In genomic region chr8:72421362-72422335, GRCm38 (mm10) we compare ENCODE assay signal across 8 mouse cellular contexts. TPM values are rescaled to one million over a fixed set of nuclear protein-coding genes. Genes with fewer than 3 reads are reported as not detected.
A peak's percentile ranks its signal among the peaks of the same experiment; 100 is the strongest.
DNase-seq lines count a peak whose midpoint lies in the region; ATAC-seq and TF ChIP-seq lines count a peak whose summit lies in the region.

Gene Eps15l1 (minus strand): TSS chr8:72421460.

- H3K27me3 ChIP-seq in ES-Bruce4 (ENCODE audit: control insufficient read depth, insufficient read depth, low read length, poor library complexity, severe bottlenecking): no peaks in the 10 kb centered on the region
- no peaks in the 10 kb centered on the region for H3K27me3 ChIP-seq in forebrain, embryonic 13.5 days
- H3K27me3 ChIP-seq in liver, postnatal 0 days (ENCODE audit: insufficient read depth, low read length): no peaks in the 10 kb centered on the region
- H3K27me3 ChIP-seq in neural tube, embryonic 14.5 days (ENCODE audit: control insufficient read depth, insufficient read depth, low read length): no peaks in the 10 kb centered on the region

- H3K27ac ChIP-seq in ES-Bruce4 (ENCODE audit: insufficient read depth, low read length): peak within 1 kb of the TSS; percentile 19
- H3K27ac ChIP-seq in forebrain, embryonic 13.5 days: peak within 1 kb of the TSS; percentile 89
- H3K27ac ChIP-seq in liver, postnatal 0 days (ENCODE audit: low read depth): peak within 1 kb of the TSS; percentile 89
- peak within 1 kb of the TSS; percentile 75 for H3K27ac ChIP-seq in neural tube, embryonic 14.5 days (ENCODE audit: low read depth, low read length)

- WGBS in forebrain, embryonic 13.5 days: 1% methylated on average over 48 of the region's 48 CpGs
- under 1% methylated on average over 48 of the region's 48 CpGs for WGBS in large intestine, adult 2 months
- 4% methylated on average over 48 of the region's 48 CpGs for WGBS in liver, postnatal 0 days (ENCODE audit: insufficient replicate concordance)
- WGBS in neural tube, embryonic 14.5 days: under 1% methylated on average over 48 of the region's 48 CpGs

- ATAC-seq in cerebellum, adult (ENCODE audit: insufficient number of reproducible peaks, low FRiP score, low TSS enrichment): peak; percentile 92
- ATAC-seq in forebrain, embryonic 13.5 days: peak; percentile 98
- peak; percentile 96 for ATAC-seq in liver, postnatal 0 days
- ATAC-seq in neural tube, embryonic 14.5 days (ENCODE audit: low read depth): peak; percentile 98

- DNase-seq in heart, postnatal 10 days: peak; percentile 99 to 100
- peak; percentile 97 for DNase-seq in large intestine, adult 2 months (ENCODE audit: low read depth, low spot score)
- DNase-seq in liver, postnatal 0 days: peak; percentile 100
- DNase-seq in testis, postnatal 10 days (ENCODE audit: low spot score): peak; percentile 100

- H3K4me3 ChIP-seq in ES-Bruce4 (ENCODE audit: low read depth, low read length): peak within 1 kb of the TSS; percentile 84
- H3K4me3 ChIP-seq in forebrain, embryonic 13.5 days: peak within 1 kb of the TSS; percentile 77
- peak within 1 kb of the TSS; percentile 68 for H3K4me3 ChIP-seq in liver, postnatal 0 days (ENCODE audit: low read depth, low read length)
- H3K4me3 ChIP-seq in neural tube, embryonic 14.5 days (ENCODE audit: low read depth, low read length): peak within 1 kb of the TSS; percentile 72

- no peaks in the 10 kb centered on the region for H3K9me3 ChIP-seq in ES-Bruce4 (replicated peaks; ENCODE audit: control insufficient read depth, insufficient read depth, low read length, poor library complexity, severe bottlenecking)
- no peaks in the 10 kb centered on the region for H3K9me3 ChIP-seq in forebrain, embryonic 13.5 days (replicated peaks)
- no peaks in the 10 kb centered on the region for H3K9me3 ChIP-seq in liver, postnatal 0 days (ENCODE audit: low read length)
- H3K9me3 ChIP-seq in neural tube, embryonic 14.5 days (ENCODE audit: control insufficient read depth, low read length): no peaks in the 10 kb centered on the region

- TF ChIP-seq EP300 in ES-Bruce4 (IDR thresholded peaks at IDR 0.05; ENCODE audit: insufficient read depth, low read depth, low read length): peak; percentile 59; the same call in 1 of the 2 replicates
- no peak for TF ChIP-seq EP300 in liver, postnatal 0 days (IDR thresholded peaks at IDR 0.05; ENCODE audit: low read depth)

- H3K4me2 ChIP-seq in forebrain, embryonic 13.5 days: peak within 1 kb of the TSS; percentile 86
- H3K4me2 ChIP-seq in liver, postnatal 0 days (ENCODE audit: low read depth, low read length): peak within 1 kb of the TSS; percentile 74
- H3K4me2 ChIP-seq in neural tube, embryonic 14.5 days (ENCODE audit: low read depth, low read length): peak within 1 kb of the TSS; percentile 58

- H3K9ac ChIP-seq in ES-Bruce4 (ENCODE audit: low read depth, poor library complexity, severe bottlenecking): peak within 1 kb of the TSS; percentile 88
- H3K9ac ChIP-seq in forebrain, embryonic 13.5 days: peak within 1 kb of the TSS; percentile 91
- peak within 1 kb of the TSS; percentile 86 for H3K9ac ChIP-seq in liver, postnatal 0 days (replicated peaks)
- H3K9ac ChIP-seq in neural tube, embryonic 14.5 days (replicated peaks; ENCODE audit: low read depth, low read length): peak within 1 kb of the TSS; percentile 82

- TF ChIP-seq POLR2A in ES-Bruce4 (IDR thresholded peaks at IDR 0.05; ENCODE audit: insufficient read depth, low read length): peak; percentile 74

- H3K4me1 ChIP-seq in ES-Bruce4 (ENCODE audit: control insufficient read depth, insufficient read depth, low read length): peaks cover 4% of the 10 kb centered on the region
- peaks cover 43% of the 10 kb centered on the region for H3K4me1 ChIP-seq in forebrain, embryonic 13.5 days
- peaks cover 42% of the 10 kb centered on the region for H3K4me1 ChIP-seq in liver, postnatal 0 days (ENCODE audit: insufficient read depth)
- peaks cover 24% of the 10 kb centered on the region for H3K4me1 ChIP-seq in neural tube, embryonic 14.5 days (ENCODE audit: control insufficient read depth, insufficient read depth, low read length)

- H3K36me3 ChIP-seq in ES-Bruce4 (ENCODE audit: control insufficient read depth, insufficient read depth, low read length, poor library complexity, severe bottlenecking): no peaks in the 10 kb centered on the region
- H3K36me3 ChIP-seq in forebrain, embryonic 13.5 days (ENCODE audit: poor library complexity, severe bottlenecking): peaks cover 16% of the 10 kb centered on the region; the same call in 1 of the 2 replicates
- H3K36me3 ChIP-seq in liver, postnatal 0 days (replicated peaks; ENCODE audit: insufficient read depth, low read length): no peaks in the 10 kb centered on the region
- H3K36me3 ChIP-seq in neural tube, embryonic 14.5 days (ENCODE audit: control insufficient read depth, insufficient read depth, low read length): no peaks in the 10 kb centered on the region

- intact Hi-C loops in heart, postnatal 10 days (cut with DNase I): loop anchor here (2.0 to 5.0 kb wide), 2 partner anchors 19 to 126 kb away; partner anchors contain the start of gene Med26

- TF ChIP-seq CTCF in ES-Bruce4 (IDR thresholded peaks at IDR 0.05; ENCODE audit: low read depth, low read length): no peak
- no peak for TF ChIP-seq CTCF in liver, postnatal 0 days (IDR thresholded peaks at IDR 0.05; ENCODE audit: low read depth)

RNA-seq across cellular contexts. Expression of gene Eps15l1, which starts in this region (rescaled TPM):
- 89.5 and 90.9 TPM in 2 replicates for polyA plus RNA-seq in ES-Bruce4 (2011; ENCODE audit: insufficient read depth, insufficient read length, low read depth, missing spikeins)
- 61.4 and 69.0 TPM in 2 replicates for polyA plus RNA-seq in forebrain, embryonic 13.5 days (2015; fragmentation: Nextera tagmentation; extraction: Ambion mirVana)
- total RNA-seq in heart, postnatal 10 days (2021): 10 to 100 TPM; 49.9 to 52.4 TPM
- polyA plus RNA-seq in large intestine, adult 2 months (2012; rRNA removed): 25.5 and 34.9 TPM in 2 replicates
- polyA plus RNA-seq in liver, postnatal 0 days (2015; fragmentation: Nextera tagmentation; extraction: Ambion mirVana): 9.3 and 10.1 TPM in 2 replicates
- polyA plus RNA-seq in neural tube, embryonic 14.5 days (2014; fragmentation: Nextera tagmentation; extraction: Ambion mirVana): 63.3 and 66.1 TPM in 2 replicates

Comparison
In these comparisons a context has a peak if more than half of its experiments do, and no peak if none do; other contexts are left out.
1. Peak in every context shown above with its lines: DNase-seq, ATAC-seq, H3K4me3 ChIP-seq and H3K27ac ChIP-seq.
2. H3K27ac ChIP-seq: peak in every context shown above with its lines; median percentile 89 in forebrain, embryonic 13.5 days; 89 in liver, postnatal 0 days; 75 in neural tube, embryonic 14.5 days; 19 in ES-Bruce4.